Mouse (Mus musculus): Measurements from ENCODE around the gene Ccdc126.

DNA sequence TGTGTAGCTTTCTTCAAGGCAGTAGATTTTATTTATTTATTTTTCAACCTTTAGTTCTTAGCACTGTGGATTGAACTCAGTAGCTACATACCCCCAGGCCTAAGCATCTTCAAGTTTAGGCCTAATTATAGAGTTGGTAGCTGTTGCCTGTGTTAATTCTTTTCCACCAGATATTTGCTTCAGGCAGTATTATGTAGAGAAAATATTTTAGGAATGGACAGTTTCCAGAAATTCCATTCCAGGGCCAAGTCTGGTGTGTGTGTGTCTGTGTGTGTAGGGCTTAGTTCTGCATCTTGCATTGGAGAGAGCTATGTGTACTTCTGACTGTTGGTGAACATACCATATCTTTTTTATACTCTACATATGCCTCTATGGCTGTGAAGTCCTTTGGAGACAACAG is 3.0 kb downstream of the Ccdc126 start:
- TF ChIP-seq CTCF (IDR thresholded peaks at IDR 0.05; ENCODE audit: extremely low read depth, insufficient read depth, insufficient read length, insufficient replicate concordance) (no peak), POLR2A (IDR thresholded peaks at IDR 0.05; ENCODE audit: low read depth, low read length) (no peak)
